Mouse (Mus musculus) adrenal gland, postnatal 4 days (tissue): ENCODE measurements around the gene H2al1k. TPM values are rescaled to one million over a fixed set of nuclear protein-coding genes. Genes with fewer than 3 reads are reported as not detected.
"Not testable (repeated sequence)": the region's sequence is repeated elsewhere in the genome, so short reads cannot be mapped to it uniquely, and the experiment has no call there.

Experiments
- DNase-seq, 2 experiments: peaks; one replicate each; pipeline ENCODE4 v3.0.0; 2021 to 2022; ENCODE audit warnings: low spot score in 2 of 2, mixed read lengths in 2 of 2
- long read RNA-seq, 2 experiments: library from polyadenylated mRNA; stranded (forward); transcript quantifications; one replicate each; pipeline ENCODE4 v2.0.0; 2021
- total RNA-seq, 2 experiments: library from RNA; stranded (reverse); gene quantifications; 2 replicates each; pipeline ENCODE4 v1.2.3; 2021

H2al1k gene
- not detected for total RNA-seq
- long read RNA-seq, experiment 1: 0 reads
- long read RNA-seq, experiment 2: 0 reads

GRCm38 (mm10) chrX:9350327-9350726 lies at the start of gene H2al1k:
Gene H2al1k (plus strand): TSS chrX:9350627.
- DNase-seq: not testable (repeated sequence)

DNA sequence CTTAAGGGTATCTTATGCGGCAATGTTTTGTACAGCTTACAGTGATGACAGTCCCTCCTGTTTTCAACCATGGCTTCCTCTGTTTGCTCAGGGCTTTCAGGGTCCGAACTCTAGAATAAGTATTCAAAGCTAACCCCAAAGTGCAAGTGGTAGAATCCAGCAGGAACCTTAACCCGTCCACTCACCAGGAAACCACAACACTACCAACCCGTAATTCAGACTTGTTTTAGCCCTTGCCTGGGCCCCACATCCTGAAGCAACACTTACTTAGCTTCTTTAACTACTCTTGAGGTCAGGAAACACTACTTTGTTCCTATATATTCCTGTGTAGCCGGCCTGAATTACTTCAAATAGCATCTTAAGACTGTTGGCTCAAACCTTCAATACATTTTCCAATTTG lies 47.6 kb upstream of the H2al1k start:
- no peak for DNase-seq

DNA sequence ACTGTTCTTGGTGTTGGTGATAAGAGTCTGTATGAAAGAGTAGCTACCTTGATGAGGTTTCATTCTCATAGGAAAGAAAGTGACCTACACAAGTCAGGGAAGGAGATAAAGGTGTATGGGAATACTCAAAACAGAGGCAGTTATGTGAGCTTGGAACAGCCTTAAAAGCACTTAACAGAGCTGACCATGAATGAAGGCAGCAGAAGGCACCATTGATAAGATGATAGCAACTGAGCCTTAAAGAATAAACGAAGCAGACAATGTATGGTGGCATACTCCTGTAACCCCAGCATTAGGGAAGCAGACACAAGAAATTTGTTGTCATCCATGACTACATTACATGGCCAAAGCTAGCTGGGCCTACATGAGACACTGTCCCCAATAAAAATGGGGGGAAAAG lies 47.0 kb upstream of the H2al1k start:
- no peak for DNase-seq

DNA sequence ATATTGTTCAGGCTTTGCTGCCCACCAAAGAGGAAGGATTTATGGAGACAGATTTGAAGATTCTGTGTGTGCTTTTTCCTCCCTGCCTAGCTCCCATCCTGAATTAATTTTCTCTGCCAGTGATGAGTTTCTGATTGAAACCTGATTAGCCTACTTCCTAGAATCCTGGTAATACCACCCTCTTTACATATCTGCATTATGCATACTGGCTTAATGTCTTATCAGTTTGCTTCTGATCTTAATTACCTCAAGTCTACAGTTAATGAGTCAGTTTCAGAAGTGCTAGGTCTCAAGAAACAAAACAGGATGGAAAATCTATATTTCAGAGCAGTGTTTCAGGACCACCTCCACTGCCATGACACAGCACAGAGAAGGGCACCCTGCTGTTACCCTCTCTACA lies 34.0 kb upstream of the H2al1k start:
- DNase-seq: not testable (repeated sequence)

DNA sequence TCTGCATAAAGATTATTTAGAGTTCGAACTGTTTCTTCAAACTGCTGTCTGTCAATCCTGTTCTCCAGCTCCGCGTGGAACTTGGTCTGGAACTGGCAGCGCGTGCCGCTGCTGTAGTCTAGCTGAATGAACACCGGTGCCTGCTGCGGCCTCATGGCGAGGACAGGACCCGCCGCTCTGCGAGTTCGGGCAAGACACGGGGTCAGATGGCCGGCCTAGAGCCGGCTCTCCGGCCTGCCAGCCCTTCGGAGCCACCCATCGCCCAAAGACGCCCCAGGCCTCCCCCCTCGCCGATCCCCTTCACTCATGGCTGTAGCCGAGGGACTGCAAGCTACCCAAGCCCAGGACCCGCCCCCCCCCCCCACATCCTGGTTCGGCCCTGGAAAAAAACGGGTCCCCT lies 22.5 kb upstream of the H2al1k start:
- not testable (repeated sequence) for DNase-seq

- DNase-seq: not testable (repeated sequence)
These were observed 18.0 kb upstream of the H2al1k start for GRCm38 (mm10) chrX:9332366-9332962.

- peak in 1 of 2 experiments; percentile 36 for DNase-seq
These were observed 17.4 kb upstream of the H2al1k start for GRCm38 (mm10) chrX:9333035-9333434.

GRCm38 (mm10) chrX:9334996-9335395 lies 15.4 kb upstream of the H2al1k start:
- DNase-seq: not testable (repeated sequence)

DNA sequence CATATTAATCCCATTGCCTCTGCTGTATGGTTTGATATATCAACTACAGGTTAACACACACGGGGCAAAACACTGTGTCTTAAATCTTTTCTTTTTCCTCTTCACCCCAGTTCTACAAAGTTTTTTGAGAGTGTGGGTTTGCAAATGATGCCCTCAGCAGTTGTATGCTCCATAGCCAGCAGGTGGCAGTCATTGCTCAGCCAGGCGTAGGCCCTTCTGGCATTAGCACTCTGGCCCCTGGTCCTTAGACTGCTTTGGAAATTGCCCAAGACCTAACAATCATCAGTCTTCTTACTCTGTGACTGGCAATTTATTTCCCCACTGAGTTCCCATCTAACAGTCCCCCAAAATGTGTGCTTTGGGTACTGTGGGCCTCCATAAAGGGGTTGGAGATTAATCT lies 23.6 kb downstream of the H2al1k start:
- not testable (repeated sequence) for DNase-seq

DNA sequence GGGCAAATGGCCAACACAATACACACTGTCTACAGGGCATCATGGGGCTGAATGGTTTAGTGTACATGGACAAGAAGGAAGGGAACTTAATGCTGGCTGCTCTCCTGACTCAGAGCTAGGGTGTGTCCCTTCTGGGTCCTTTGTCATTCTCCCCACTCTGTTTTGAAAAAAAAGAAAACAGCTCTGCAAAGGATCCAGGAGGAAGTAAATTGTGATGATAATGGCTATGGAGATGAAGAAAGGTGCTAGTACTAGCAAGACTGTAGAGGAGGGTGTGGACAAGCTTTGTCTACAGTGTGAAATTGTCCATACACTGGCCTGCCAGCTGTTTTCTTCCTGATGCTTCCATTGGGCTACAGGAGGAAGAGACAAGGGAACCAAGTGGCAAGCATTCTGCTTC lies 25.5 kb downstream of the H2al1k start:
- not testable (repeated sequence) for DNase-seq

Other genes starting within 250 kb of the H2al1k start
- gene 4930402K13Rik, start 246.1 kb upstream of the H2al1k start, total RNA-seq: not detected
- 1 to 10 TPM; 2.1 to 2.6 TPM for gene Lancl3, start 150.7 kb upstream of the H2al1k start, total RNA-seq
- not detected for gene Gm14862, start 93.7 kb upstream of the H2al1k start, total RNA-seq
- gene Xk, start 77.9 kb upstream of the H2al1k start, total RNA-seq: 1 to 10 TPM; 3.0 to 3.4 TPM
- gene H2al1m, start 66.9 kb upstream of the H2al1k start, total RNA-seq: 1 to 10 TPM in 1 of 2 experiments, not detected in 1; 1.1 TPM
- 10 to 100 TPM in 1 of 2 experiments, 1 to 10 TPM in 1; 9.5 to 11.3 TPM for gene Cybb, start 137.1 kb downstream of the H2al1k start, total RNA-seq
- gene H2al1o, start 221.8 kb downstream of the H2al1k start, total RNA-seq: not detected